Mouse (Mus musculus): ENCODE results near the gene Mier3.
A peak's percentile ranks its signal among the peaks of the same experiment; 100 is the strongest.

The Mier3 gene

DNA sequence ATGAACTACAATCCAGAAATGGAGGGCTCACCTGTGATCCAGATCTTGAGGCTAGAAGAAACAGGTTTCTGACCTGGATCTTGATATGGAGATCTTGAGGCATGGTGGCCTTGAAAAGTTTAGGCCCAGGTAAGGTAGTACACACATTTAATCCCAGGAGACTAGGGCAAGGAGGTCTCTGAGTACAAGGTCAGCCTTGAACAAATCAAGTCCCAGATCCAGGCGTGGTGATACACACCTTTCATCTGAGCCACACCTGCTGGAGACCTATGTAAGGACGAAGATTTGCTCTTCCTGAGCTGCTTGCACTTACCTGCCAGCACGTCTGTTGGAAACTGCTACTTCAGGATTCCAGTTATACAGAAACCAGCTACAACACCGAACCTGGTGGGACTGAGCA, at the start of gene Mier3:
Mier3 (plus strand) TSS at position 301 of the 400 bp plus-strand sequence.
- DNase-seq = no peak

DNA sequence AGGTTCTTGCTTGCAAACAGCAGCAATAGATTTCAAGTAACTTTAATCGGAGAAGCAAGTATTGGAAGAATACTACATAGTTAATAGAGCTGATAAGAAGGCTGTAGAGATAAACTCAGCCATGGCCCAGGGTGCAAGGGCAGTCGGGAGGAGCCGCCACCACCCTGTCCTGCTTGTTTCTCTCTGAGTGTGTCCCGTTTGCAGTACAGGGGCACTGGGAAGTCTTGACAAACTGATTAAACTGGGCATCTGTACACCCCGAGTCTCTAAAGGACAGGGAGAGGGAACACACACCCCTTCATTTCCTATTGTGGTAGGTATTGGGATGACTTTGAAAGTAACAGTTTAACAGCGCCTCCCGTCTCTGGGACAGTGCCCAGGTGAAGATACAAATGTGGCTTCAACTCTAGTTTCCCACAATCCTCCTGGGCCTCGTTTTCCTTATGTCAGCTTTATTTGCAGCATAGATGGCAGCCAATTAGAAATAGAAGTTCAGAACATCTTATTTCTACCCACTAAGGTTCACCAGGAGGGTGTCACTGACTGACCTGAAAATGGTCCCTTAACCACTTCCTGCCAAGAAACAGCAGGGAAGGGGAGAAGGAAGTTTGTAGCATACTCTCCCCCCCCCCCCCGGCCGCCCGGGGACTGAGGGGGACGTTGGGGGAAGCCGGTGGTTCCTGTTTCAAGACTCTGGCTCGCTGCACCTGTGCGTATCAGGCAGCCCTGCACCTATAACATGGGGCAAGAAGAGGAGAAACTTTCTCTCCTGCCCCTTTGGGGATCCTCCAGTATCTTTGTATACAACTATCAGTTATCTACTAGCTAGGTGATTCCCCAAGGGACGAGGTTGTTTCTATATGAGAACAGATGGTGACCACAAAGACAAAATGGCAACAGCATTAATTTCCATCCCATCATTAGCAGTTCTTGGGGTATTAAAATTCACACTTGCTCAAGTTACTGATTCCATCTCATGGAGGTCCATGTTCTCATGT, 46.3 kb upstream of the Mier3 start:
- peak; percentile 70 for DNase-seq

DNA sequence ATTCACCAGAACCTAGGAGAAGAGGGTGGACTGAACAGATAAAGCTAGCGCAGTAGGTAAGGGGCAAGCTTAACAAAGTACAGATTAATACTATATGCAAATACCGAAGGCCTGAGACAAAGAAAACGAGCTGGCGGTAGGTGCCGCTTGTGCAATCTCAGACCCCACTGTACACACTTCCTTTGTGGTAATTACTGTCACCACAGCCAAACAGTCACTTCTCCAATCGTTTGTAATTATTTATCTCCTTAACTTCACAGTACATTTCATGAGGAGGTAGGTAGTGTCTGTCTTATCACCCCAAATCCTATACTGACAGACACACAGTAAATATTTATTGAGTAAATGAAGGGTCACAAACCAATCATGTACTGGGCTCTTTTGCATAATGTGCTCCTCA, 40.5 kb upstream of the Mier3 start:
- DNase-seq = no peak

DNA sequence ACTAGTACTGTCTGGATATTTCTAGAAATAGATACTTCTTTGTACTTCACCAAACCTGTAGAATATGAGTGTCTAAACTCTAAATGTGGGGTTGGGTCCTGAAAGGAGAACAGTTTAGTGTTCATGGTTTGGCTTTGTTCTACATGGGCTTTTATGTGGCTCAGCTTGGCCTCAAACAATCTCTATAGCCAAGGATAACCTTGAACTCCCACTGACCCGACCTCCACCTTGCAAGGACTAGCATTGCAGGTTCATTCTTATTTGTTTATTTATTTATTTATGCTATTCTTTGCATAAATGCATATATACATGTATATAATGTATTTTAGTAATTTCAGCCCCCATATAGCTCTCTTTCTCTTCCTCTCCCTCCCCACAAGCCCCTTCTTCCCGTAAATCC, 37.1 kb upstream of the Mier3 start:
- DNase-seq = no peak

DNA sequence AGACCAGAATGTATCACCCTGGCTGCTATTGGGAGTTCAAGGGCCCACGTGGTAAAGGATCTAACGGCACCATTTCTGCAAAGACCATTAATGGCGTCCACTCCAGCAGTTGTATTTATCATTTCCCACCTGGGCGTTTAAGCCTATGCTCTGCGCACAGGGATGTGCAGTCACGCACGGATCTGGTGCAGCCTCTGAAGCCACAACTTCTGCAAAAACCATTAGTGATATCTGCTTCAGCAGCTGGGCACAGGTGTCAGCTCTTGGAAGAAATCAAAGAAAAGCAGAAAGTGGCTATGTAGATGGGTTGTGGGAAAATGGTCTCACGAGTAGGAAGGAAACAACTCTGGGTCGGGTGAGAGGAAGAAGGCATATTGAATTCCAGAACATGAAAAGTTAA, 34.6 kb upstream of the Mier3 start:
- DNase-seq = no peak

DNA sequence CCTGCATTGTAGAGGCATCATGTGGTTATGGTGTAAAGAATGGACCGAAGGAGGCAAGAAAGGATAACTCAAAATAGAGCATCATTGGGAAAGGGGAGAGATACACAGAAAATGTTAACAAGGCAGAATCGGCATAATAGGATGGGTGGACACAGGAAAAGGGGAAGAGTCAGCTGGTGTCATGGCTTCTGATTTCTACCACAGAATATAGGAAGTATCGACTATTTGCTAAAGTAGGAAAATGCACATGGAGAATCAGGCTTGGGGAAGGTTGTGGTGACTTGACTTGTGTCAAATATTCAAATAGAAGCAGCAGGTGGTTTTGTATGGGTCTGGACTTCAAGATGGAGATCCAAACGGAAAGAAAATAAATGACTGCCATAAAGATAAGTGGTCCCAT, 33.5 kb upstream of the Mier3 start:
- DNase-seq = no peak

DNA sequence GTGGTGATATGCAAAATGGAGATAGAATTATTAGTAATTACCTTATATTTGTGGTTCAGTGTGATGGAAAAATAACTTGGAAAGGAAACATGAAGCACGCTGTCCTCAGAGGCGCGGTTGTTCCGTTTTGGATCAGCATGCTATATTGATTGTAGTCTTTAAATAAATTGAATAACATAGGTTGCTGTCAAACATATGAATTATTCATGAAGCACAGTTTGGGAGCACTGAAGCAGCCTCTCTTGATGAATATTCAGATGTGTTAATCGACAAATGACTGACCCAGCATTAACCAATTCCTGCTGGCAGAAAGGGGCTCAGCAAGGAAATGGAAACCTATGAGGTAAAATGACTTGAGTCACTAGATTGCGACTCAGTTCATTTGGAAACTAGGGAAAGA, 29.8 kb upstream of the Mier3 start:
- DNase-seq = no peak

DNA sequence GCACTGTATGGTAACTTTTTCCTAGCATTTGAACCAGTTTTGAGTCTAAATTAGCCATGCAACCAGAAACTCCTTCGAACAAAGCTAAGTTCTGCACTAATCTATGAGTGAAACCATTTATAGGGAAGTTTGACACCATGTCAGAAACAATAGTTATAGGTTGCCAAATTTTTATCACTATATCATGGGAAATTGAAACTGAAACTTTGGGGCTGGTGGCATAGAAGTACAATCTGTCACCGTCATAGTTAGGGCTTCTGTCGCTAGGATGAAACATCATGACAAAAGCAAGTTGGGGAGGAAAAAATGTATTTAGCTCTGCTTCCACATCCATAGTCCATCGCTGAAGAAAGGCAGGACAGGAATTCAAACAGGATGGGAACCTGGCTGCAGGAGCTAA, 25.5 kb upstream of the Mier3 start:
- DNase-seq = no peak

DNA sequence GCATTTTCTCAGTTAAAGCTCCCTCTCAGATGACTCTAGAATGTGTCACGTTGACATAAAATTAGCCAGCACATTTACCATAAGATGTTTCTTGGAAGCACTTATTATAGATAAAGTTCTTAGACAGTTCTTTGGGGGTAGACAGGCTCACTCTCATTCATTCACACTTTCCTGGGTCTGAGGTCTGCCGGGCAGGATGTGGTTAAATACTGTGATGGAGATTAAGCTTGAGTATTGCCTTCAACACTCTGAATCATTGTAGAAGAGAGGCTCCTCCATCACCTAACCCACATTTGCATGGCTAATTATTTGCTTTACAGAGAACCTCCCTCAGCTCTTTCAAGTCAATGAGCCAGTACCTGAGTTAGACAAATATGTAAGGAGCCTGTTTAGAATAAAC, 24.9 kb upstream of the Mier3 start:
- peak; percentile 41 for DNase-seq

DNA sequence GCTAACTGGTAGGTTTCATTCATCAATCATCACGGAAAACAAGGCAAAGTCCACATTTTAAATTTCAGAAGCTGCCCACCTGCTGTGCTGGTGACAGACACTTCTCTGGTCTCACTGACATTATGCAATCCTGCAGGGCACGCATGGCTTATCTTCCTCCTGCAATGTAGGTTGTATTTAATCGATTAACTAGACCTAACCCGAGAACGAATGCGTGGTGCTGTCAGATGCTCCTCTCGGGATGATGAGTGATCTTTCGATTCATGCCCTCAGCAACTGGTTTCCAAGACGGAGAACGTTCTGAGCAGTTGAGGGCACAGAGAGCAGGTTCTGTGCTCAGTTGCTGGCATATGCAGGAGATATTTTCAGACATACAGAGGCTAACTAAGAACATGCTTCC, 24.5 kb upstream of the Mier3 start:
- DNase-seq = no peak

DNA sequence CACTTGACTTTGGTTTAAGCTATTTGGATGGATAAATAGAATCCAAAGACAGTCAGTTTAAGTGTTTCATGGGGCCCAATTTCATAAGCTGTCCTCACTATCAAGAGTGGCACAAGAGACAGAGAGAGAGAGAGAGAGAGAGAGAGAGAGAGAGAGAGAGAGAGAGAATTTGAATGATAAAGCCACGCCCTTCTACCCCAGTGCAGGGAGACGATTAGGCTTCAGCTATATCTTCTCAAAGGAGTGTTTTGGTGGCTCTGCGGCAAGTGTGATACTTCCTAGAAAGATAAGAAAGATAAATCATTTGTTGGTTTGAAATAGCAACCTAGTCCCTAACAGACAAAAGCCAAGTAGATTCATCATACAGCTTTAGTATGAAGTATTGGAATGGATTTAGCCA, 24.0 kb upstream of the Mier3 start:
- no peak for DNase-seq

DNA sequence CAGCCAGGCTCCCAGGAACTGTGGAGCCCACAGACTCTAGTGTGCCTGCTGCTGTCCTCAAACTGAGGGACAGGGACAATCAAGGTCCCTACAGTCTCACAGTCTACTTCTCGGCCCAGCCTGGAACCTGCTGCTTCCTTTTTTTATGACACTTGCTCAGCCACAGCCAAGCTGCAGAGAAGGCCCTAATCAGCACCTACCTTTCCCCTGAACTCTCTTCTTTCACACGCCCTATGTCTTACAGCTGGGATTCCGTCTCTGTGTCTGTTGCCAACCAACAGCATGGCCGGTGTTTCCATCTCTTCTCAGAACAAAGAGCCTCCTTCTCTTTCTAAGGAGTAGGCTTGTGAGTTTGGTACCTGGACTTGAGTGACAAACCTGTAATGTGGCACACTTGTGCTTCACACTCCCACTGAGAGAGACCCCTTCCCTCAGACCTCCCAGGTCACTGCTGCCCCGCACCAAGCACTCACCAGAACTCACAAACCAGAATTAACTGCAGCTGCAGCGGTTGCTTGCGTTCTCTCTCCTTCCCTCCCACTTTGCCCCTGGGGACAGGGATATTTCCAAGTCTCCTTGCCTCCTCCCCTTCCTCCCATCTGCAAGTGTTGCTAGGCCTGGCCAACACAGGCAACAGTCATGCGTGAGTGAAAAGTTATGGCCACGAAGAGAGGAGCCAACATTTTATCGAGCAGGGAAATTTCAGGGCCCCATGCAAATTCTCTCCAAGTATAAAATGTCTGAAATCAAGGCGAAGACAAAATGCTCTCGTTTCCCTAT, 22.1 kb upstream of the Mier3 start:
- DNase-seq = no peak

DNA sequence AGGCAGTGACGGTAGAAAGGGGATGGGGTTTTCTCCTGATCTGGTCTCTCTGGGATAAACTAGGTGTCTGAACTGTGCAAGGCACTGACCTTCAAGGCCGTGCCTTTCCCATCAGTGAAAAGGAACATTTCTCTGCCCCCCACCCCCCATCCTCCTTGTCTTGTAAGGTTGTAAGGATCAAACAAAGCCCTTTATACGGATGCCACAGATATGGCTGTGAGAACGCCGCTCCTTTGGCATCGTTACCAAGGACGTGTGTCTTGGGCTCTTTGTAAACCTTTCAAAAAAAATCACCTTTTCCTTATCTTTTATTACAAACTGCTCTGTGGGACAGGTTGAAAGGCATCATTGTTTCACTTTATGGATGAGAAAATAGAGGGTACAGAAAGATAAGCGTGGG, 21.3 kb upstream of the Mier3 start:
- DNase-seq = no peak

DNA sequence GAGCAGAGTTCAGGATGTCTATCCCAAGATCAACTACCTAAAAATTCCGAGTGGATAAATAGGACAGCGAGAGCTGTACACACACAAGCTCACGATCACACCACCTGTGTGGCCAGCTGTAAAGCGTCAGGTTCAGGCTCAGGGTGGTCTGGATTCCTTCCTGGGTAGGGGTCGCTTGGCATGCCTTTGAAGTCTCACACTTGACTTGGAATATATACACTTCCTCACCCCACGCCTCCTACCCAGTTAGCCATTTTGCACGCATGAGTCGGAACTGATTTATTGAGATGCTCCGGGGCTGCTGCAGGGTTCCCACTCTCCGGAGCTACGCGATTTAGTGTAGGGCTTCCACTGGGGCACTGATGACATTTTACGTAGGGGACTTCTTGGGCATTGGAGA, 20.7 kb upstream of the Mier3 start:
- DNase-seq = no peak

DNA sequence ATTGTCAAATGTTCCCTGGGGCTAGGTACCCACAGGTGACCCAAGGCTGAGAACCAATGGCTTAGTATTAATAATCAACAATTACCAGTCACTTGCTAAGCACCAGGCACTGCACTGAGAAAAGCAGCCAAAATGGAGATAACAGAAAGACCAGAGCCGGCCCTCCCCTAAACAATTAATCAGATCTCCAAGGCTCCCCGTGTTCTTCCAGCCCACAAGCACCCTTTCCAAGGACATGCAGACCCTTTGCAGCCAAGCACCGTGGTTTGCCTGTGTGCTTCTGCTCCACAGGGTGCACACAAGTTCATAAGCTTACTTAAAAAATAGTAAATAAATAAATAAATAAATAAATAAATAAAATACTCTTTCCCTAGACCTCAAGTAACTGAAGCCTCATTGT, 20.2 kb upstream of the Mier3 start:
- DNase-seq = no peak

DNA sequence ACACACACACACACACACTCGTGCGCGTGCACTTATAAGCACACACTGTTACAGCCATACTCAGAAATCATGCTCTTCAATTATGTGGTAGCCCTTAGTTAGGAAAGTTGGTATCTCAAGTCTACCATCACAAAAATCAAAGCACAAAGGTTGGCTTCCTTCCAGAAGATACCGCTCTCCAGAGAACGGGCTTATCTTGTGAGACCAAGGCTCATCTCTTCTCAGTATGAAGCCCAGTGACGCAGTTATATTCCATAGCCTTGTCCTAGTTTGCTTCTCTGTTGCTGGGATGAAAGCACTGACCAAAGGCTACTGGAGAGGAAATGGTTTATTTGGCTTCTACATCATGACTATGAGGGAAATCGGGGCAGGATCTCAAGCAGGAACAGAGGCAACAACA, 12.8 kb upstream of the Mier3 start:
- DNase-seq = no peak

DNA sequence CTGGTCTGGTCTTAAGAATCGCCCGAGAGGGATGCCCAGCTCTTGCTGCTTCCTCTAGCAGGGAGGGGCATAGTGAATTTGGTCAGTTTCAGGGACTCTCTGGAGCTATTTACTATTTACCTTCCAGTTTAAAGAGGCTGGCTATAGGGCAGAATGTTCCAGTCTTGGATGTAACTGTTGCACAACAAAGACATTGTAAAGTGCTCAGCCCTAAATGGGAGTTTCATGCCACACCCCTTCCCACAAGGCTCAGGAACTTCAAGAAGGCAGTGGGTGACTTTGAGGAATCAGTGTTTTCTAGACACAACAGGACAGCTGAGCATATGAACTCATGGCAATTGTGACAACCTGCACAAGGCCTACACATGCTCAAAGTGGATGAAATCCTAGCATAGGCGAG, 3.9 kb upstream of the Mier3 start:
- no peak for DNase-seq

DNA sequence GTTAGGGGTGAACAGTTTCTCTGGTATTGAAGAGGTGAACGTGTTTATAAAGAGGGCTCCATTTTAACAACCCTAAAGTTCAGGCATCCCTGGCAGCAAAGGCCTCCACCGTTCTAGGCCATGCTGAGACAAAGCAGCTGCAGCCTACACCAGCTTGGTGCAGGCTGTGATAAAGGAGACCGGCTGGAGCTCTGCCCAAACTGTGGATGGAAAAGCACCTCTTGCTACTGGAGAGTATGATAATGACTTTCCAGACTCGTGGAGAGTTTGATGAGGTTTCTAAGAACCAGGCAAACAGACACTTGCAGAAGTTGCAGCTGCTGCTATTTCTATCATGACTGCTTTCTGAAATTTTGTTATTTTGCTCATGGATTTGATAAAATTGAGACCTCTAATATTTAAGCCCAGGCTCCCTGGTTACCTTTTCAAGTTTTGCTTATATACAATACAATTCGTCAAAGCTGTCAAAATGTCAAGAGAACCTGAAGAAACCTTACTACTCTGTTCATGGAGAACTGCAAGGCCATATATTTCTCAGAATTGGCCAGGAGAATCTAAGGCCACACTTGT, 3.4 kb downstream of the Mier3 start:
- DNase-seq = no peak

DNA sequence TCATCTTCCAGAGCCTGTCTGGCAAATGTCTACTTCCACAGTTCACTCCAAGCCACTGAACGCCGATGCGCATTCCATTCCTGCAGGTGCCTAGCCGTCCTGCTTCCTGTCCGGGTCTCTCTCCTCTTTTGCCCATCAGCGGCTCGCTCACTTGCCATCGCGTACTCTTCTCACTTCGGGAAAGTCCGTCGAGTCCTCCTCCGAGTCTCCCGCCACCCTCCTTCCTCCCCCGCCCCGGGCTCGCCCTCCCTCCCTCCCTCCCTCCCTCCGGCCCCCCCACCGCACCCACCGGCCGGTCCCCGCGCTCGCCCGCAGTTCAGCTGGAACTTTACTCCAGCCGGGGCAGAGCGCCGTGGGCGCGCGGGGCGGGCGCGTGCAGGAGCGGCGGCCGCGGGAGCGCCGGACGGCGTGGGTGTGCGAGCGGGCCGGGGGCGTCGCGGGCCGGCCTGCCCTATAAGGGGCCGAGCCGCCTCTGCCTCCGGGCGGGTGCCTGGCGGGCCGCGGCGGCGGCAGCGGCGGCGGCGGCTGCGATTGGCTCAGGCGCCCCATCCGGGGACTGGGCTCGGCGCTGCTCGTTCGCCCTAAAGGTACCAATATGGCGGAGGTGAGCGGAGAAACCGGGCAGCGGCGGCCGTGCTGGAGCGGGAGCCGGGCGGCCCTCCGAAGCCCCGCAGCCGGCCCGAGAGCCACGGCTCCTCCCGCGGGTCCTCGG, 5.1 kb downstream of the Mier3 start:
- DNase-seq = peak; percentile 91

DNA sequence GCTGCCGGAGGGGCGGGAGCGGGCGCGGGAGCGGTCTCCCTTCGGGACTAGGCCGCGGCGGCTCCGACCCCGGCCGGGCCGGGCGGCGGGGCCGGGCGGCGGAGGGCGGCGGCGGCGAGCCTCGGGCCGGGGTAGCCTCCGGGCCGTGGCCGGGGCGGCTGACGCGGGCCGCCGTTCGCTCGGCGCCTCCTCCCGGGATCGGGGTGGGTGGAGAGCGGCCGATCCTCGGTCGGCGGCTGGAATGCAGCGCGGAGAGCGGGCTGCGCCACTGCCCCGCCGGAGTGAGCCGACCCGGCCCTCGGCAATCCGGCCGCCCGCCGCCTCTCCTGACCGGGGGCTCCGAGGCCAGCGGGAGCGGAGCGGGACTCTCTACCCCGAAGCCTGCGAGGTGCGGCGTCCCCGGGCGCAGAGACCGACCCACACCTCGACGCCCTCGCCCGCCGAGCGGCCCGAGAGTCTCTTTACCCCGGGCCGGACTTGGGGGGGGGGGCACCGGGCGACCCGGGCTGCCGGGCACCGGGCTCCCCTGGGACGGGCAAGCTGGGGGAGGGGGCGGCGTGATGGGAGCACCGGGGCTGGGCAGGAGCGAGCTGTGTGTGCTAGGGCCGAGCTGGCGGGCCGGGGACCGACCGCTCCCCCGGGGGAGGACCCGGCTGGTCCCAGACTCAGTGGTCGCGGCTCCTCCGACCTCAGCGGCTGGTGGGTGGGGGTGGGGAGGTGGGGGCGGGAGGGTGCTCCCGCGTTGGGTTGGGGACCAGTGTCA, 5.9 kb downstream of the Mier3 start:
- DNase-seq = peak; percentile 47

DNA sequence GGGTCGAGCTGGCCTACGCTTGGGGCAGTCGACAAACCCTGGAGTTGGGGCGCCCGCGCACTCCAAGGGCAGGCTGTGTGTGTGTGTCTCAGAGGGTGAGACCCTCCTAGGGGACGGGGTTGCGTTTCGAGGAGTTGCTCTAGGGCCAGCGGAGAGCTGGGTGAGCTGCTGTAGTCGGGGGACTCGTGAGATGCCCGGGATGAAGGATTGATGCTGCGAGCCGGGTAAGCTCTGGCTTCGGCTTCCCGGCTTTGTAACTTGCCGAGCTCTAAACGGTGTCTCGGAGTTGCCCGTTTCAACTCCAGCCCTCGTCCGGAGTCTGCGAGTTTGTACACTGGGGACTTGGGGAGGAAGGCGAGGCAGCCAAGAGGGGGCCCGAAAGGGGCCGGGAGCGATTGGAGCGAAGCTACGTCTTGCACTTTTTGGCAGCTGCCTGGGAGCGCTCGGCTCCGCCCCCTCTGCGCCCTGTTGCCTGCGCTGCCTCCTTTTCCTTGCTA, 6.6 kb downstream of the Mier3 start:
- peak; percentile 77 for DNase-seq

DNA sequence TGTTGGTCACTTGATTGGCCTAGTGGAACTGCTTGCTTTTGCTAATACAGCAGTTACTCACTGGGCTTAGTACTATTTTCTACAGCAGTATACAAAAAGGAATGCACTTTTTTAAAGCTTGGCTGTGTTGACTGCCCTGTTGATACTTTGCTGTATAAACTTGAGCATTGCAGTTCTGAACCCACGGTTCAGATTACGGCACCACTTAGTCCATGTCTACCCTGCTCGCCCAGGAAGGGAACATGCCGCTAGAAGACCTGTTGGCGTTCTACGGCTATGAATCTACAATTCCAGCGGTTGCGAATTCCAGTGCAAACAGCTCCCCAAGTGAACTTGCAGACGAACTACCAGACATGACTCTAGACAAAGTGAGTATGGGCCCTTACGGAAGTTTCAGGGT, 22.6 kb downstream of the Mier3 start:
- DNase-seq = no peak

Data from thymus, postnatal 14 days (tissue).